Mouse (Mus musculus) hindbrain, postnatal 0 days (tissue): ENCODE data around the gene Mpeg1. TPM values are rescaled to one million over a fixed set of nuclear protein-coding genes. Genes with fewer than 3 reads are reported as not detected.

Source experiments
- ATAC-seq: fragments of 200-750 bp; cut with Nextera tagmentation; 2 replicates; pipeline ENCODE4 v1.8.0; 2017; ENCODE audit warnings: mild to moderate bottlenecking, moderate TSS enrichment, moderate library complexity
- DNase-seq: peaks from one replicate; pipeline ENCODE4 v3.0.0-alpha.2; 2015; ENCODE audit warnings: low spot score
- H3K27ac ChIP-seq: fragments of 300-500 bp; sonication (generic); 2 replicates; pipeline ENCODE4 v1.5.1; 2014; ENCODE audit warnings: mild to moderate bottlenecking
- H3K27me3 ChIP-seq: fragments of 300-500 bp; sonication (generic); 2 replicates; pipeline ENCODE4 v1.6.1; 2014; ENCODE audit warnings: low read length, mixed read lengths; ENCODE audit not compliant: insufficient read depth
- H3K36me3 ChIP-seq: fragments of 300-500 bp; sonication (generic); 2 replicates; pipeline ENCODE4 v1.6.1; 2014; ENCODE audit warnings: low read length, mixed read lengths; ENCODE audit not compliant: insufficient read depth
- H3K4me1 ChIP-seq: fragments of 300-500 bp; sonication (generic); 2 replicates; pipeline ENCODE4 v1.6.1; 2014; ENCODE audit warnings: antibody characterized with exemption, low read length, mixed read lengths; ENCODE audit not compliant: insufficient read depth
- H3K4me2 ChIP-seq: fragments of 300-500 bp; sonication (generic); 2 replicates; pipeline ENCODE4 v1.6.1; 2014; ENCODE audit warnings: low read depth, mild to moderate bottlenecking, low read length, moderate library complexity, mixed read lengths
- H3K4me3 ChIP-seq: fragments of 300-500 bp; sonication (generic); 2 replicates; pipeline ENCODE4 v1.5.1; 2014; ENCODE audit warnings: low read length
- H3K9ac ChIP-seq: fragments of 300-500 bp; sonication (generic); replicated peaks from 2 replicates; pipeline ENCODE4 v1.6.1; 2014; ENCODE audit warnings: mild to moderate bottlenecking, low read length, moderate library complexity, mixed read lengths
- H3K9me3 ChIP-seq: fragments of 300-500 bp; sonication (generic); 2 replicates; pipeline ENCODE4 v1.6.1; 2016; ENCODE audit warnings: low read length, mixed read lengths
- CTCF ChIP-seq: IDR thresholded peaks from 2 replicates; pipeline ENCODE4 v1.5.1; 2016; ENCODE audit warnings: antibody characterized with exemption, control low read depth, low read depth
- WGBS: fragments of 180-500 bp; shearing (Covaris S2); extraction: QIAGEN DNeasy Blood & Tissue Kit; methylation state at CpG from one replicate; pipeline ENCODE4 v1.1.7; 2014; 5-methylcytosine and 5-hydroxymethylcytosine counted together
- polyA plus RNA-seq: library from polyadenylated mRNA; unstranded; fragments of >200 nt; fragmentation: Nextera tagmentation; extraction: Ambion mirVana; gene quantifications from 2 replicates; pipeline ENCODE4 v1.2.1, GENCODE M21; 2015
- total RNA-seq: library from RNA; depleted of rRNA; stranded (reverse); fragments of >200 nt; gene quantifications from 2 replicates; pipeline ENCODE4 v1.2.3, GENCODE M21; 2014; rRNA removed

The Mpeg1 gene
- total and polyA plus RNA-seq, 2 experiments from 2014 or later, result 1.0 to 3.1 TPM

- Histone ChIP-seq H3K4me3 (peak overlapping the region; percentile 68), H3K36me3 (no peaks in the 10 kb centered on the region), H3K4me2 (peak overlapping the region; percentile 72), H3K9me3 (no peaks in the 10 kb centered on the region), H3K9ac (peak overlapping the region; percentile 86; the same call in 1 of the 2 replicates), H3K27me3 (no peaks in the 10 kb centered on the region), H3K4me1 (peaks cover 18% of the 10 kb centered on the region; the same call in 1 of the 2 replicates), H3K27ac (peak overlapping the region; percentile 92)
- DNase-seq (no peak), ATAC-seq (no peak)
- WGBS, result 7% methylated on average over 2 of the region's 2 CpGs
- TF ChIP-seq CTCF, result no peak
Observed at GRCm38 (mm10) chr19:12499485-12499884, 38.9 kb downstream of the Mpeg1 start.

GRCm38 (mm10) chr19:12500124-12500523, 39.5 kb downstream of the Mpeg1 start:
- peak overlapping the region; percentile 86 for H3K9ac ChIP-seq
- H3K4me1 ChIP-seq, result peaks cover 15% of the 10 kb centered on the region; the same call in 1 of the 2 replicates
- 3% methylated on average over 3 of the region's 3 CpGs for WGBS
- peak; percentile 22 for ATAC-seq
- DNase-seq, result peak; percentile 64
- TF ChIP-seq CTCF, result no peak
- peak overlapping the region; percentile 92 for H3K27ac ChIP-seq
- H3K36me3 ChIP-seq, result no peaks in the 10 kb centered on the region
- peak overlapping the region; percentile 72 for H3K4me2 ChIP-seq
- peak overlapping the region; percentile 68 for H3K4me3 ChIP-seq
- no peaks in the 10 kb centered on the region for H3K9me3 ChIP-seq
- H3K27me3 ChIP-seq, result no peaks in the 10 kb centered on the region

- H3K27ac ChIP-seq, result peak overlapping the region; percentile 92
- H3K4me3 ChIP-seq, result peak overlapping the region; percentile 68
- peak overlapping the region; percentile 72 for H3K4me2 ChIP-seq
- H3K9ac ChIP-seq, result peak overlapping the region; percentile 86
- no peaks in the 10 kb centered on the region for H3K36me3 ChIP-seq
- ATAC-seq (peak; percentile 54), DNase-seq (peak; percentile 52)
- no peaks in the 10 kb centered on the region for H3K27me3 ChIP-seq
- no peak for TF ChIP-seq CTCF
- WGBS, result under 1% methylated on average over 36 of the region's 38 CpGs
- peaks cover 12% of the 10 kb centered on the region; the same call in 1 of the 2 replicates for H3K4me1 ChIP-seq
- no peaks in the 10 kb centered on the region for H3K9me3 ChIP-seq
Observed at GRCm38 (mm10) chr19:12500881-12501311, 40.3 kb downstream of the Mpeg1 start.

GRCm38 (mm10) chr19:12501370-12502347, 41.1 kb downstream of the Mpeg1 start, which contains the start of gene Dtx4:
Gene Dtx4 (minus strand): TSS chr19:12501454.
- 5% methylated on average over 73 of the region's 80 CpGs for WGBS
- DNase-seq (peak; percentile 97), ATAC-seq (peak; percentile 93)
- peak within 1 kb of the TSS; percentile 86 for H3K9ac ChIP-seq
- H3K4me3 ChIP-seq, result peak within 1 kb of the TSS; percentile 68
- peak; percentile 96 for TF ChIP-seq CTCF
- no peaks in the 10 kb centered on the region for H3K27me3 ChIP-seq
- H3K36me3 ChIP-seq, result no peaks in the 10 kb centered on the region
- H3K4me2 ChIP-seq, result peak within 1 kb of the TSS; percentile 72
- 0 out of 2 replicates have a peak, but pooled peaks cover 8% of the 10 kb centered on the region for H3K4me1 ChIP-seq
- H3K9me3 ChIP-seq, result no peaks in the 10 kb centered on the region
- H3K27ac ChIP-seq, result peak within 1 kb of the TSS; percentile 92

- no peak for ATAC-seq
- Histone ChIP-seq H3K4me2 (no peak overlapping the region), H3K4me3 (no peak overlapping the region), H3K9me3 (no peaks in the 10 kb centered on the region), H3K9ac (no peak overlapping the region), H3K4me1 (0 out of 2 replicates have a peak, but pooled peaks cover 2% of the 10 kb centered on the region), H3K36me3 (no peaks in the 10 kb centered on the region), H3K27me3 (no peaks in the 10 kb centered on the region), H3K27ac (no peak overlapping the region)
- no peak for TF ChIP-seq CTCF
- DNase-seq, result no peak
- WGBS, result 90% methylated on average over 7 of the region's 7 CpGs
Observed at GRCm38 (mm10) chr19:12502756-12503155, 42.2 kb downstream of the Mpeg1 start.

- DNase-seq, result no peak
- Histone ChIP-seq H3K4me3 (no peak overlapping the region), H3K36me3 (no peaks in the 10 kb centered on the region), H3K4me1 (no peaks in the 10 kb centered on the region), H3K9me3 (no peaks in the 10 kb centered on the region), H3K27ac (no peak overlapping the region), H3K4me2 (no peak overlapping the region), H3K9ac (no peak overlapping the region), H3K27me3 (no peaks in the 10 kb centered on the region)
- no peak for TF ChIP-seq CTCF
- no peak for ATAC-seq
Observed at GRCm38 (mm10) chr19:12514621-12515020, 54.0 kb downstream of the Mpeg1 start.

Other genes starting within 250 kb of the Mpeg1 start
- not detected in 2 replicates for gene Olfr1432, start 228.2 kb upstream of the Mpeg1 start, total RNA-seq
- not detected in 2 replicates for gene Olfr1432, start 228.2 kb upstream of the Mpeg1 start, polyA plus RNA-seq
- not detected in 2 replicates for gene Olfr262, start 219.1 kb upstream of the Mpeg1 start, total RNA-seq
- gene Olfr262, start 219.1 kb upstream of the Mpeg1 start, polyA plus RNA-seq, result not detected in 2 replicates
- gene Olfr235, start 199.7 kb upstream of the Mpeg1 start, total RNA-seq, result not detected in 2 replicates
- not detected in 2 replicates for gene Olfr235, start 199.7 kb upstream of the Mpeg1 start, polyA plus RNA-seq
- not detected in 2 replicates for gene Olfr1434, start 180.9 kb upstream of the Mpeg1 start, total RNA-seq
- not detected in 2 replicates for gene Olfr1434, start 180.9 kb upstream of the Mpeg1 start, polyA plus RNA-seq
- not detected in 2 replicates for gene Olfr1436, start 161.6 kb upstream of the Mpeg1 start, total RNA-seq
- not detected in 2 replicates for gene Olfr1436, start 161.6 kb upstream of the Mpeg1 start, polyA plus RNA-seq
- not detected in 2 replicates for gene Olfr1437, start 135.7 kb upstream of the Mpeg1 start, total RNA-seq
- gene Olfr1437, start 135.7 kb upstream of the Mpeg1 start, polyA plus RNA-seq, result not detected in 2 replicates
- gene Olfr1438-ps1, start 124.9 kb upstream of the Mpeg1 start, total RNA-seq, result not detected in 2 replicates
- not detected in 2 replicates for gene Olfr1438-ps1, start 124.9 kb upstream of the Mpeg1 start, polyA plus RNA-seq
- not detected in 2 replicates for gene Olfr1440, start 73.5 kb upstream of the Mpeg1 start, total RNA-seq
- gene Olfr1440, start 73.5 kb upstream of the Mpeg1 start, polyA plus RNA-seq, result not detected in 2 replicates
- gene Olfr1441, start 43.3 kb upstream of the Mpeg1 start, total RNA-seq, result not detected in 2 replicates
- not detected in 2 replicates for gene Olfr1441, start 43.3 kb upstream of the Mpeg1 start, polyA plus RNA-seq
- gene Pfpl, start 32.9 kb upstream of the Mpeg1 start, total RNA-seq, result not detected in 2 replicates
- not detected in 2 replicates for gene Pfpl, start 32.9 kb upstream of the Mpeg1 start, polyA plus RNA-seq
- gene Dtx4, start 40.7 kb downstream of the Mpeg1 start, total RNA-seq, result 54.7 and 55.6 TPM in 2 replicates
- 23.3 and 24.6 TPM in 2 replicates for gene Dtx4, start 40.7 kb downstream of the Mpeg1 start, polyA plus RNA-seq
- gene Fam111a, start 85.0 kb downstream of the Mpeg1 start, total RNA-seq, result 1.9 and 4.8 TPM in 2 replicates
- 3.2 and 3.3 TPM in 2 replicates for gene Fam111a, start 85.0 kb downstream of the Mpeg1 start, polyA plus RNA-seq
- 0.14 TPM in 1 of 2 replicates, not detected in the other for gene Gm4952, start 139.2 kb downstream of the Mpeg1 start, total RNA-seq
- 0.30 and 0.43 TPM in 2 replicates for gene Gm4952, start 139.2 kb downstream of the Mpeg1 start, polyA plus RNA-seq
- not detected in 2 replicates for gene Glyat, start 172.5 kb downstream of the Mpeg1 start, total RNA-seq
- 0.05 TPM in 1 of 2 replicates, not detected in the other for gene Glyat, start 172.5 kb downstream of the Mpeg1 start, polyA plus RNA-seq
- not detected in 2 replicates for gene Olfr1442, start 209.7 kb downstream of the Mpeg1 start, total RNA-seq
- not detected in 2 replicates for gene Olfr1442, start 209.7 kb downstream of the Mpeg1 start, polyA plus RNA-seq
- gene Olfr1443, start 217.3 kb downstream of the Mpeg1 start, total RNA-seq, result not detected in 2 replicates
- not detected in 2 replicates for gene Olfr1443, start 217.3 kb downstream of the Mpeg1 start, polyA plus RNA-seq
- not detected in 2 replicates for gene Keg1, start 235.0 kb downstream of the Mpeg1 start, total RNA-seq
- not detected in 2 replicates for gene Keg1, start 235.0 kb downstream of the Mpeg1 start, polyA plus RNA-seq